Mouse (Mus musculus): ENCODE data around the gene Tmem80.

Tmem80 gene

GRCm38 (mm10) chr7:141324686-141325085 lies 2.9 kb upstream of the Tmem80 start:
- no peak for DNase-seq (ENCODE audit: extremely low read depth, low read depth)

- DNase-seq (ENCODE audit: extremely low read depth, low read depth) = no peak
Observed at GRCm38 (mm10) chr7:141326546-141327446, 743 bp upstream of the Tmem80 start.

- peak; percentile 23 for DNase-seq (ENCODE audit: extremely low read depth, low read depth)
Observed at GRCm38 (mm10) chr7:141328373-141328990, 943 bp downstream of the Tmem80 start.

- DNase-seq (ENCODE audit: extremely low read depth, low read depth) = no peak
Observed at GRCm38 (mm10) chr7:141330706-141331105, 3.2 kb downstream of the Tmem80 start.

- no peak for DNase-seq (ENCODE audit: extremely low read depth, low read depth)
Observed at GRCm38 (mm10) chr7:141331990-141332389, 4.5 kb downstream of the Tmem80 start.

- DNase-seq (ENCODE audit: extremely low read depth, low read depth) = no peak
Observed at GRCm38 (mm10) chr7:141335044-141335579, 7.6 kb downstream of the Tmem80 start.

GRCm38 (mm10) chr7:141335682-141336081 lies 8.1 kb downstream of the Tmem80 start:
- DNase-seq (ENCODE audit: extremely low read depth, low read depth) = no peak

- no peak for DNase-seq (ENCODE audit: extremely low read depth, low read depth)
Observed at GRCm38 (mm10) chr7:141336296-141336695, 8.8 kb downstream of the Tmem80 start.

GRCm38 (mm10) chr7:141337716-141338416 lies 10.3 kb downstream of the Tmem80 start:
- no peak for DNase-seq (ENCODE audit: extremely low read depth, low read depth)

GRCm38 (mm10) chr7:141338576-141339131 lies 11.1 kb downstream of the Tmem80 start, which contains the start of gene Eps8l2:
Gene Eps8l2 (plus strand): TSS chr7:141338880.
- DNase-seq (ENCODE audit: extremely low read depth, low read depth) = no peak

GRCm38 (mm10) chr7:141339215-141339920 lies 11.8 kb downstream of the Tmem80 start:
- no peak for DNase-seq (ENCODE audit: extremely low read depth, low read depth)

GRCm38 (mm10) chr7:141340023-141340422 lies 12.5 kb downstream of the Tmem80 start:
- DNase-seq (ENCODE audit: extremely low read depth, low read depth) = no peak

- no peak for DNase-seq (ENCODE audit: extremely low read depth, low read depth)
Observed at GRCm38 (mm10) chr7:141340476-141340875, 12.9 kb downstream of the Tmem80 start.

GRCm38 (mm10) chr7:141341689-141342226 lies 14.2 kb downstream of the Tmem80 start:
- no peak for DNase-seq (ENCODE audit: extremely low read depth, low read depth)

- no peak for DNase-seq (ENCODE audit: extremely low read depth, low read depth)
Observed at GRCm38 (mm10) chr7:141343230-141343629, 15.7 kb downstream of the Tmem80 start.

- no peak for DNase-seq (ENCODE audit: extremely low read depth, low read depth)
Observed at GRCm38 (mm10) chr7:141343696-141344095, 16.2 kb downstream of the Tmem80 start.

- no peak for DNase-seq (ENCODE audit: extremely low read depth, low read depth)
Observed at GRCm38 (mm10) chr7:141344787-141345186, 17.2 kb downstream of the Tmem80 start.

- DNase-seq (ENCODE audit: extremely low read depth, low read depth) = no peak
Observed at GRCm38 (mm10) chr7:141351061-141351460, 23.5 kb downstream of the Tmem80 start.

- no peak for DNase-seq (ENCODE audit: extremely low read depth, low read depth)
Observed at GRCm38 (mm10) chr7:141355051-141355450, 27.5 kb downstream of the Tmem80 start.

GRCm38 (mm10) chr7:141355626-141356326 lies 28.2 kb downstream of the Tmem80 start:
- no peak for DNase-seq (ENCODE audit: extremely low read depth, low read depth)
